Mouse (Mus musculus) brain, embryonic 18.5 days (tissue): Measurements from ENCODE around the gene Mfsd4b5.
"Not testable (repeated sequence)": the region's sequence is repeated elsewhere in the genome, so short reads cannot be mapped to it uniquely, and the experiment has no call there.

Experiments
- DNase-seq: peaks from one replicate; pipeline ENCODE4 v3.0.0-alpha.2; 2012; ENCODE audit warnings: low read depth, low spot score

Mfsd4b5 gene

GRCm38 (mm10) chr10:39986466-39986865 lies at the start of gene Mfsd4b5:
Mfsd4b5 (minus strand) TSS chr10:39986646.
- no peak for DNase-seq

GRCm38 (mm10) chr10:40034956-40035355 lies 48.5 kb upstream of the Mfsd4b5 start:
- DNase-seq = no peak

GRCm38 (mm10) chr10:40032897-40033296 lies 46.5 kb upstream of the Mfsd4b5 start:
- DNase-seq = no peak

GRCm38 (mm10) chr10:40030716-40031115 lies 44.3 kb upstream of the Mfsd4b5 start:
- DNase-seq = no peak

- DNase-seq = no peak
Observed at GRCm38 (mm10) chr10:40029610-40030009, 43.2 kb upstream of the Mfsd4b5 start.

- no peak for DNase-seq
Observed at GRCm38 (mm10) chr10:40028091-40028490, 41.6 kb upstream of the Mfsd4b5 start.

GRCm38 (mm10) chr10:40026546-40026945 lies 40.1 kb upstream of the Mfsd4b5 start:
- DNase-seq = no peak

GRCm38 (mm10) chr10:40025560-40025959 lies 39.1 kb upstream of the Mfsd4b5 start:
- DNase-seq = no peak

GRCm38 (mm10) chr10:40024554-40025428 lies 38.3 kb upstream of the Mfsd4b5 start, which contains the start of gene Mfsd4b1:
Mfsd4b1 (minus strand) TSS chr10:40025268.
- peak; percentile 82 for DNase-seq

GRCm38 (mm10) chr10:40020401-40020800 lies 34.0 kb upstream of the Mfsd4b5 start:
- DNase-seq = no peak

- no peak for DNase-seq
Observed at GRCm38 (mm10) chr10:40019492-40019891, 33.0 kb upstream of the Mfsd4b5 start.

- DNase-seq = no peak
Observed at GRCm38 (mm10) chr10:40018261-40018860, 31.9 kb upstream of the Mfsd4b5 start.

GRCm38 (mm10) chr10:40009591-40009990 lies 23.1 kb upstream of the Mfsd4b5 start:
- DNase-seq = no peak

- not testable (repeated sequence) for DNase-seq
Observed at GRCm38 (mm10) chr10:40008847-40009246, 22.4 kb upstream of the Mfsd4b5 start.

- no peak for DNase-seq
Observed at GRCm38 (mm10) chr10:40007953-40008352, 21.5 kb upstream of the Mfsd4b5 start.

GRCm38 (mm10) chr10:40006963-40007362 lies 20.5 kb upstream of the Mfsd4b5 start:
- no peak for DNase-seq

GRCm38 (mm10) chr10:40000746-40001145 lies 14.3 kb upstream of the Mfsd4b5 start:
- no peak for DNase-seq

- no peak for DNase-seq
Observed at GRCm38 (mm10) chr10:39991155-39991554, 4.7 kb upstream of the Mfsd4b5 start.

GRCm38 (mm10) chr10:39982604-39983003 lies 3.8 kb downstream of the Mfsd4b5 start:
- no peak for DNase-seq

- DNase-seq = no peak
Observed at GRCm38 (mm10) chr10:39978231-39978630, 8.2 kb downstream of the Mfsd4b5 start.

- DNase-seq = no peak
Observed at GRCm38 (mm10) chr10:39977346-39977745, 9.1 kb downstream of the Mfsd4b5 start.

GRCm38 (mm10) chr10:39975771-39976170 lies 10.7 kb downstream of the Mfsd4b5 start:
- DNase-seq = no peak

- DNase-seq = no peak
Observed at GRCm38 (mm10) chr10:39974982-39975381, 11.5 kb downstream of the Mfsd4b5 start.
